Mouse (Mus musculus) erythroid progenitor cell, adult 5-6 weeks (primary cell): ENCODE data around the gene 2410004P03Rik. TPM values are rescaled to one million over a fixed set of nuclear protein-coding genes. Genes with fewer than 3 reads are reported as not detected.

Source experiments
- ATAC-seq: replicated peaks from 2 replicates; pipeline ENCODE4 v1.8.0; 2016; ENCODE audit warnings: moderate number of reproducible peaks, mild to moderate bottlenecking, moderate TSS enrichment, inconsistent platforms; ENCODE audit not compliant: poor library complexity, low FRiP score, severe bottlenecking
- total RNA-seq, 2 experiments: library from RNA; stranded (forward) in 1 of 2; stranded (reverse) in 1 of 2; fragments of 150-400 nt in 1 of 2; fragments of 186-747, 209-891 nt in 1 of 2; gene quantifications; 2 replicates each; pipeline versions ENCODE4 v1.2.3 to v1.2.4; 2015 to 2017; ENCODE audit warnings: low replicate concordance in 2 of 2

The 2410004P03Rik gene
- total RNA-seq, 2 experiments from 2014 or later: not detected

DNA sequence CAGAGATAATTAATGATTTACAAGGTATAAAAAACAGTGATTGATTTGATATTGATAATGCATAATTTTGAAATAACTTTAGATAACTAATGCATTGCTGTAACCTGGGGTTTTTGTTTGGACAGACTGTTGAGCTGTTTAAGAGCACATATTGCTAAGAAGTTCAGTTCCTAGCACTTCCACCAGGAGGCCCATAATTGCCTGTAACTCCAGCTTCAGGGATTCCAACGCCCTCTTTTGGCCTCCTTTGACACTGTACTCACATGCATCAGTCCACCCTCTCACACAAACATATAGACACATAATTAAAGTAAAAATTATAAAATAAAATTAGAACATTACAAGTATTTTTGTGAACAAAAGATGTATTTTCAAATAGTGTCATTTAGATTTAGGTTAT lies 52.7 kb downstream of the 2410004P03Rik start:
- no peak for ATAC-seq

Other genes starting within 250 kb of the 2410004P03Rik start
- gene Greb1, start 210.8 kb downstream of the 2410004P03Rik start, total RNA-seq (2015; ENCODE audit: low replicate concordance): not detected in 2 replicates
- gene Greb1, start 210.8 kb downstream of the 2410004P03Rik start, total RNA-seq (2017; ENCODE audit: low replicate concordance): not detected in 2 replicates
- gene E2f6, start 200.8 kb downstream of the 2410004P03Rik start, total RNA-seq (2015; ENCODE audit: low replicate concordance): 29.6 and 47.8 TPM in 2 replicates
- gene E2f6, start 200.8 kb downstream of the 2410004P03Rik start, total RNA-seq (2017; ENCODE audit: low replicate concordance): 19.9 and 33.5 TPM in 2 replicates
- 51.9 and 55.8 TPM in 2 replicates for gene Rock2, start 116.8 kb downstream of the 2410004P03Rik start, total RNA-seq (2015; ENCODE audit: low replicate concordance)
- 57.9 and 73.0 TPM in 2 replicates for gene Rock2, start 116.8 kb downstream of the 2410004P03Rik start, total RNA-seq (2017; ENCODE audit: low replicate concordance)
- 55.1 and 61.2 TPM in 2 replicates for gene Pqlc3, start 11.3 kb downstream of the 2410004P03Rik start, total RNA-seq (2015; ENCODE audit: low replicate concordance)
- 32.4 and 34.7 TPM in 2 replicates for gene Pqlc3, start 11.3 kb downstream of the 2410004P03Rik start, total RNA-seq (2017; ENCODE audit: low replicate concordance)
- gene Kcnf1, start 165.2 kb upstream of the 2410004P03Rik start, total RNA-seq (2015; ENCODE audit: low replicate concordance): not detected in 2 replicates
- gene Kcnf1, start 165.2 kb upstream of the 2410004P03Rik start, total RNA-seq (2017; ENCODE audit: low replicate concordance): not detected in 2 replicates